ENCODE assay signal across 8 mouse cellular contexts in the genomic region with DNA sequence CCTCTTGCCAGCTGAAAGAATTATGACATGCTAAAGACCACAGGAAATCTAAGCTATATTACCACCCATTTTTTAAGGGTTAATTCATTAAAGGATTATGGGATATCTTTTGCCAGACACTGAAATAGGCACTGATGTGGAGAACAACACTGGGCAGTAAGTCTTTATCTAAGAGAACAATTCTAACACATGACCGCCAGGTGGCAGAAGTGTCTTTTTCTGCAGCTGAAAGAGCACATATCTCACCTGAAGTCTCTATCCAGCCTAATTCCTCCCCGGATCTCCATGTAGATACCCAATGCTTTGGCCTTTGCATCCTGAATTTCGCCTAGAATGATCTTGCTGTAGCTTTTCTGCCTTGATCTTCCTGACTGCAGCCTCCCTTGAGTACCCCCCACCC. TPM values are rescaled to one million over a fixed set of nuclear protein-coding genes. Genes with fewer than 3 reads are reported as not detected.
DNase-seq lines count a peak whose midpoint lies in the region; ATAC-seq and TF ChIP-seq lines count a peak whose summit lies in the region.

No protein-coding gene starts in this region.

- in situ Hi-C loops in Patski (cut with MboI; ENCODE audit: low pct_unique_long_range_greater_than_20kb), result no loop called here

- CTCF ChIA-PET in Patski (lab: Charles Lee), result interaction anchor here (0.8 to 2.3 kb wide), 8 partner anchors 8 to 135 kb away, joined by 3 to 24 read pairs (median 4); a partner anchor contains a TSS

- peak; percentile 47 for ATAC-seq in CD4-positive, CD25-positive, alpha-beta regulatory T cell, adult 4 months
- ATAC-seq in Patski, result peak; percentile 47
- no peak for ATAC-seq in neural tube, embryonic 11.5 days (ENCODE audit: insufficient read depth, low FRiP score, low TSS enrichment)

- H3K9me3 ChIP-seq in neural tube, embryonic 11.5 days (ENCODE audit: control insufficient read depth, low read length), result no peaks in the 10 kb centered on the region
- peaks cover 20% of the 10 kb centered on the region for H3K9me3 ChIP-seq in forebrain, embryonic 10.5 days

- no peaks in the 10 kb centered on the region for H3K4me1 ChIP-seq in cortical plate, adult 2 months (ENCODE audit: control insufficient read depth, insufficient read depth, low read length)
- H3K4me1 ChIP-seq in neural tube, embryonic 11.5 days (ENCODE audit: control insufficient read depth, insufficient read depth, low read length), result no peaks in the 10 kb centered on the region
- no peaks in the 10 kb centered on the region for H3K4me1 ChIP-seq in forebrain, embryonic 10.5 days

- H3K4me2 ChIP-seq in neural tube, embryonic 11.5 days (ENCODE audit: low read depth), result no peak overlapping the region

- no peak overlapping the region for H3K9ac ChIP-seq in neural tube, embryonic 11.5 days (ENCODE audit: low read length)

- 27% methylated on average over 3 of the region's 3 CpGs for WGBS in neural tube, embryonic 11.5 days
- WGBS in forebrain, embryonic 10.5 days, result 34% methylated on average over 3 of the region's 3 CpGs

- DNase-seq in layer of hippocampus, adult 11-12 months (ENCODE audit: low spot score), result peak; percentile 38
- DNase-seq in layer of hippocampus, adult 9-10 months (ENCODE audit: low spot score), result no peak
- no peak for DNase-seq in Patski (ENCODE audit: low read depth, low spot score)
- peak; percentile 77 to 78 for DNase-seq in kidney, postnatal 4 days
- DNase-seq in neural tube, embryonic 11.5 days (ENCODE audit: low spot score), result peak; percentile 39
- DNase-seq in forebrain, embryonic 10.5 days (ENCODE audit: extremely low spot score, low spot score), result no peak

- no peak overlapping the region for H3K4me3 ChIP-seq in cortical plate, adult 2 months (ENCODE audit: insufficient read depth, low read length)
- no peak overlapping the region for H3K4me3 ChIP-seq in neural tube, embryonic 11.5 days (ENCODE audit: low read depth, low read length)
- H3K4me3 ChIP-seq in forebrain, embryonic 10.5 days, result no peak overlapping the region

- TF ChIP-seq CTCF in Patski (IDR thresholded peaks at IDR 0.05), result peak; percentile 81
- TF ChIP-seq CTCF in cortical plate, adult 2 months (IDR thresholded peaks at IDR 0.05; ENCODE audit: extremely low read depth, insufficient read depth, low read length), result peak; percentile 42; the same call in 1 of the 2 replicates

- TF ChIP-seq POLR2A in cortical plate, adult 2 months (IDR thresholded peaks at IDR 0.05; ENCODE audit: extremely low read depth, insufficient read depth, low read length), result no peak

- H3K27me3 ChIP-seq in Patski, result peaks cover 8% of the 10 kb centered on the region
- no peaks in the 10 kb centered on the region for H3K27me3 ChIP-seq in neural tube, embryonic 11.5 days (ENCODE audit: control insufficient read depth, insufficient read depth, low read length)
- H3K27me3 ChIP-seq in forebrain, embryonic 10.5 days (ENCODE audit: poor library complexity, severe bottlenecking), result no peaks in the 10 kb centered on the region

- POLR2A ChIA-PET in Patski (lab: Charles Lee), result no interaction called here

- H3K27ac ChIP-seq in cortical plate, adult 2 months (ENCODE audit: insufficient read depth, low read length), result no peak overlapping the region
- no peak overlapping the region for H3K27ac ChIP-seq in neural tube, embryonic 11.5 days (ENCODE audit: low read depth, low read length)
- H3K27ac ChIP-seq in forebrain, embryonic 10.5 days, result no peak overlapping the region

- no peaks in the 10 kb centered on the region for H3K36me3 ChIP-seq in neural tube, embryonic 11.5 days (ENCODE audit: control insufficient read depth, insufficient read depth, low read length)
- no peaks in the 10 kb centered on the region for H3K36me3 ChIP-seq in forebrain, embryonic 10.5 days (replicated peaks)

RNA-seq across cellular contexts. Expression of a gene that starts 41.5 kb away (rescaled TPM):
- not detected for polyA plus RNA-seq in CD4-positive, CD25-positive, alpha-beta regulatory T cell, adult 4 months (2017; shearing (Covaris generic))
- 14.1 TPM for polyA plus RNA-seq in Patski (2021)
- polyA plus RNA-seq in cortical plate, adult 2 months (2012; rRNA removed), result 18.2 and 19.4 TPM in 2 replicates
- 1.6 and 2.0 TPM in 2 replicates for polyA plus RNA-seq in neural tube, embryonic 11.5 days (2014; fragmentation: Nextera tagmentation; extraction: Ambion mirVana)
- polyA plus RNA-seq in forebrain, embryonic 10.5 days (2016; fragmentation: Nextera tagmentation; extraction: Ambion mirVana), result 2.1 and 2.2 TPM in 2 replicates

Comparison
In these comparisons a context has a peak if more than half of its experiments do, and no peak if none do; other contexts are left out.
1. DNase-seq: peak in layer of hippocampus, adult 11-12 months (single experiment), kidney, postnatal 4 days (2 of 2) and neural tube, embryonic 11.5 days (single experiment); none in layer of hippocampus, adult 9-10 months (single experiment), Patski (single experiment) and forebrain, embryonic 10.5 days (single experiment).